Mouse (Mus musculus) midbrain, embryonic 15.5 days (tissue): Measurements from ENCODE around the gene Bex2. TPM values are rescaled to one million over a fixed set of nuclear protein-coding genes. Genes with fewer than 3 reads are reported as not detected.
"Not testable (repeated sequence)": the region's sequence is repeated elsewhere in the genome, so short reads cannot be mapped to it uniquely, and the experiment has no call there.

Experiments used
- ATAC-seq: fragments of 200-750 bp; cut with Nextera tagmentation; replicated peaks from 2 replicates; pipeline ENCODE4 v1.8.0; 2017; ENCODE audit warnings: moderate TSS enrichment
- H3K27ac ChIP-seq: fragments of 300-500 bp; sonication (generic); 2 replicates; pipeline ENCODE4 v1.5.1; 2015; ENCODE audit warnings: mild to moderate bottlenecking, inconsistent platforms
- H3K27me3 ChIP-seq: fragments of 300-500 bp; sonication (generic); replicated peaks from 2 replicates; pipeline ENCODE4 v1.6.1; 2015; ENCODE audit warnings: inconsistent platforms
- H3K36me3 ChIP-seq: fragments of 300-500 bp; sonication (generic); replicated peaks from 2 replicates; pipeline ENCODE4 v1.6.1; 2015; ENCODE audit warnings: inconsistent platforms
- H3K4me1 ChIP-seq: fragments of 300-500 bp; sonication (generic); 2 replicates; pipeline ENCODE4 v1.6.1; 2015; ENCODE audit warnings: inconsistent platforms
- H3K4me2 ChIP-seq: fragments of 300-500 bp; sonication (generic); 2 replicates; pipeline ENCODE4 v1.6.1; 2015; ENCODE audit warnings: inconsistent platforms, mild to moderate bottlenecking, moderate library complexity
- H3K4me3 ChIP-seq: fragments of 300-500 bp; sonication (generic); 2 replicates; pipeline ENCODE4 v1.5.1; 2015; ENCODE audit warnings: mild to moderate bottlenecking, inconsistent platforms
- H3K9ac ChIP-seq: fragments of 300-500 bp; sonication (generic); 2 replicates; pipeline ENCODE4 v1.6.1; 2015; ENCODE audit warnings: mild to moderate bottlenecking, inconsistent platforms
- H3K9me3 ChIP-seq: fragments of 300-500 bp; sonication (generic); 2 replicates; pipeline ENCODE4 v1.6.1; 2016; ENCODE audit warnings: inconsistent platforms
- WGBS: fragments of 180-500 bp; shearing (Covaris S2); methylation state at CpG from one replicate; pipeline ENCODE4 v1.1.7; 2015; ENCODE audit warnings: mixed read lengths; 5-methylcytosine and 5-hydroxymethylcytosine counted together
- polyA plus RNA-seq: library from polyadenylated mRNA; unstranded; fragments of >200 nt; fragmentation: Nextera tagmentation; extraction: Ambion mirVana; gene quantifications from 2 replicates; pipeline ENCODE4 v1.2.1, GENCODE M21; 2015

The Bex2 gene
- polyA plus RNA-seq, 1 experiment from 2014 or later: 787 TPM

DNA sequence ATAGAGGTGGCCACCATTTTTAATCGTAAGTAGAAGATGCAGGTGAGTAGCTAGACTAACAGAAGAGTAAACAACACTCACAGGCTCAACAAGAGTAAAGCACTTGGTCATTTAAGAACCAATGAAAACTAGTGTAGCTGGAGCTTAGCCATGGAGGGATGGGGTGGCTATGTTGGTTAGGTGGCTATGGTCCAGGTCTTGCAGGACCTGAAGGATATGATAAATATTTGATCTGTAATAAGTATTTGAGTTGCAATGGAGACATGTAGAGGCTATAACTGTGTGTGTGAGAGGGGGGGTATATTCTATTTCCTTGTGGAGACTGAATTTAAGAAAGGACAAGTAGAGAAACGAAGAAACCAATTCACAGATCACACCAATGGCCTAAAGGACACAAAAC lies 16.8 kb downstream of the Bex2 start:
- WGBS: 77% methylated on average over 2 of the region's 2 CpGs
- no peaks in the 10 kb centered on the region for H3K4me1 ChIP-seq
- H3K4me2 ChIP-seq: no peak overlapping the region
- H3K9me3 ChIP-seq: no peaks in the 10 kb centered on the region
- no peaks in the 10 kb centered on the region; the same call in 1 of the 2 replicates for H3K27me3 ChIP-seq
- H3K9ac ChIP-seq: no peak overlapping the region
- no peak overlapping the region for H3K4me3 ChIP-seq
- H3K27ac ChIP-seq: no peak overlapping the region
- H3K36me3 ChIP-seq: no peaks in the 10 kb centered on the region
- ATAC-seq: no peak

DNA sequence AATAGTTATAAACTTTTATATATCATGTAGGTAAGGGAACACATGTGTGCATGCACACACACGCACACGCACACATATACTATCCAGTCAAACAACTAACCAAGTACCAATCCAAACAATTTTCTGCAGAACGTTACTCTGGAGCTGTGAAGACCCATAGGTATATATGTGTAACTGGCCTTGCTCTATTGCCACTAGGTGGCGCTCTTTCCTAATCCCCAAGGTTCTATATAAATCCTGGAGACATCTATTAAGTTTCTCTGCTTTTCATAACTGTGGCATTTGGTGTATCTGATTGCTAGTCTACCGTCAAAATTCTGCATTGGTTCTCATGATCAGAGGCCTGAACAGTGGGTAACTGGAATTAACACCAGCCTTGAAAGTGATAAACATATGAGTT lies 20.5 kb downstream of the Bex2 start:
- no peak overlapping the region for H3K9ac ChIP-seq
- ATAC-seq: peak; percentile 81
- WGBS: 12% methylated on average over 5 of the region's 5 CpGs
- H3K4me1 ChIP-seq: no peaks in the 10 kb centered on the region
- H3K4me2 ChIP-seq: no peak overlapping the region
- H3K9me3 ChIP-seq: no peaks in the 10 kb centered on the region
- no peaks in the 10 kb centered on the region; the same call in 1 of the 2 replicates for H3K27me3 ChIP-seq
- H3K36me3 ChIP-seq: no peaks in the 10 kb centered on the region
- H3K4me3 ChIP-seq: no peak overlapping the region
- no peak overlapping the region for H3K27ac ChIP-seq

DNA sequence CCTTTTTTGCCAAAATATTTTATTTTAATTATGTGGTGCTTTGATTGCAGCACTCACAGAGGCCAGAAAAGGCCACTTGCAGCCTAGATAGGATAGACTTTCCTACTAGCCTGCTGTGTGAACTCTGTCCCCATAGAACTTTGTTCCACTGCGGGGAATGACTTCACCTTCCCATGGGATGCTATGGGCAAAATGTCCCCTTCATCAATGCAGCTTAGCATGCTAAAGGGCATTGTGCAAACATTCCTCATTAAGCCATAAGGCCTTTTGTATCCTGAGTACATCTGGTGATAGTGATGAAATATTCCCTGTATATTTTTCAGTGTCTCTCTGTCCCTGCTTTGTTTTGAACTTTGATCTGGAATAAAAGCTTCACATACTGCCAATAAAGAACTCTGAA lies 24.3 kb downstream of the Bex2 start:
- Histone ChIP-seq H3K27me3 (no peaks in the 10 kb centered on the region), H3K27ac (no peak overlapping the region), H3K9me3 (no peaks in the 10 kb centered on the region), H3K4me2 (no peak overlapping the region), H3K4me1 (no peaks in the 10 kb centered on the region), H3K36me3 (no peaks in the 10 kb centered on the region), H3K9ac (no peak overlapping the region), H3K4me3 (no peak overlapping the region)
- 88% methylated on average over 1 of the region's 1 CpGs for WGBS
- no peak for ATAC-seq

DNA sequence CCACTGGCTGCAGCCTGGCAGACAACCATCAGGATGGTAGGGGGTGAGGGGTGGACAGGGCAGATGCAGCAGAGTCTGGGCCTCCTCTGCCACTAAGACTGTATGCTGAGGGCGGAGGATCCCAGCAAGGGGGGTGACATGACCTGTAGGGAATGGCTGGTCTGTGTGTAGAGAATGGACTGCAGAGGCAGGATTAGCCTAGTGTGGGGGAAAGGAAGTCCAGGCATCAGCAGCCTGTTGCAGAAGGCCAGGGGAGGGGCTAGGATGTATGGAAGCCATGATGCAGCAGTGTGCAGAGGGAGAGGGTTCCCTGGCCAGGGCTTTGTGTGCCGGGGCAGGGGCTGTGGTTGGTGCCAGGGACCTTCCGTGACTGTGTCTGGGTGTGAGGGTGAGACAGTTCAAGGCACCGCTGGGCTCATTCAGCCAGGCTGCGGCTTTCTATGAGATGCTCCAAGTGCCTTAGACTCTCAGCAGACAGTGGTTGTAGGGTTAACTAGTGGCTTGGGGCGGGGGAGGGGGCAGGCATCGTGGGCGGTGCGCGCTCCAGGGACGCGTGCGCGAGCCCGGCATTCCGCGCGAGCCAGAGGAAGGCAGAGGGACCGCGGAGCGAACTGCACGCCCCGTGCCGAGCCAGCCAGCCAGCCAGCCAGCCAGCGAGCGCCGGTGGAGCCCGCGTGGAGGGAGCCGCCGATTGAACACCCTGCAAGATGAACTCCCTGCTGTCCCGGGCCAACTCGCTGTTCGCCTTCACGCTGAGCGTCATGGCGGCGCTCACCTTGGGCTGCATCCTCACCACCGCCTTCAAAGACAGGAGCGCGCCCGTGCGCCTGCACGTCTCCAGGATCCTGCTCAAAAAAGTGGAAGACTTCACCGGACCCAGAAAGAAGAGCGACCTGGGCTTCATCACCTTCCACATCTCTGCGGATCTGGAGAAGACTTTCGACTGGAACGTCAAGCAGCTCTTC lies 35.0 kb downstream of the Bex2 start, which contains the start of gene Arxes1:
Gene Arxes1 (plus strand): TSS at position 569 of the 965 bp plus-strand sequence.
- not testable (repeated sequence) for H3K9me3 ChIP-seq, H3K9ac ChIP-seq, H3K4me1 ChIP-seq, H3K27me3 ChIP-seq, H3K36me3 ChIP-seq
- Histone ChIP-seq H3K4me2 (peak within 1 kb of the TSS; percentile 42), H3K27ac (peak within 1 kb of the TSS; percentile 53; the same call in 1 of the 2 replicates), H3K4me3 (peak within 1 kb of the TSS; percentile 32)
- WGBS: 31% methylated on average over 14 of the region's 49 CpGs
- ATAC-seq: peak; percentile 95

DNA sequence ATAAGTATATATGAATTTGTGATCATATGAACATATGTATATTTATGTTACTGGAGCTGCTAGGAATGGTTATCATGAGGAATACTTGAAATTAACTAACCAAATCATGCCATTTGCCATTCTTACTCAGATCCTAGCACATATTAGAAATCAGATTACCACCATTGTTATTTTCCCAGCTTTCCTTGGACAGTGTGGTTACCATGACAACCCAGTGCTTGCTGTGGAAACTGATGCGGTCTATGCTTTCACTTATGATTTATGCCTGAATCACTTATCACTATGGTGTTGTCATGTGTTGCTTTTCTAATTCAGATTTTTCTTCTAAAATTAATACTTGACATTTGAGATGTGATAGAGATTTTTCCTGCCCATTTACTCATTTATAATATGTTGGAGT lies 37.7 kb downstream of the Bex2 start:
- no peak overlapping the region for H3K27ac ChIP-seq
- no peak for ATAC-seq
- H3K9ac ChIP-seq: no peak overlapping the region
- no peaks in the 10 kb centered on the region; the same call in none of the 2 replicates for H3K4me1 ChIP-seq
- no peaks in the 10 kb centered on the region for H3K27me3 ChIP-seq
- no peaks in the 10 kb centered on the region for H3K9me3 ChIP-seq
- H3K36me3 ChIP-seq: no peaks in the 10 kb centered on the region
- WGBS: 36% methylated on average over 1 of the region's 1 CpGs
- H3K4me3 ChIP-seq: no peak overlapping the region
- H3K4me2 ChIP-seq: no peak overlapping the region

Other genes with a start within 250 kb of the Bex2 start
- 237 and 254 TPM in 2 replicates for gene Gprasp2, start 229.2 kb downstream of the Bex2 start, polyA plus RNA-seq
- 299 and 305 TPM in 2 replicates for gene Arxes2, start 74.4 kb downstream of the Bex2 start, polyA plus RNA-seq
- 153 and 164 TPM in 2 replicates for gene Arxes1, start 34.9 kb downstream of the Bex2 start, polyA plus RNA-seq
- gene Nxf3, start 17.0 kb upstream of the Bex2 start, polyA plus RNA-seq: not detected in 2 replicates
- 136 and 147 TPM in 2 replicates for gene Bex4, start 70.8 kb upstream of the Bex2 start, polyA plus RNA-seq
- 112 and 114 TPM in 2 replicates for gene Tceal8, start 104.1 kb upstream of the Bex2 start, polyA plus RNA-seq
- 33.3 TPM in 2 replicates for gene Tceal5, start 135.6 kb upstream of the Bex2 start, polyA plus RNA-seq
- gene Tceal7, start 146.5 kb upstream of the Bex2 start, polyA plus RNA-seq: 2.7 and 3.2 TPM in 2 replicates
- 272 and 277 TPM in 2 replicates for gene Bex1, start 147.3 kb upstream of the Bex2 start, polyA plus RNA-seq
- 248 and 258 TPM in 2 replicates for gene Tceal9, start 176.8 kb upstream of the Bex2 start, polyA plus RNA-seq
- 659 and 684 TPM in 2 replicates for gene Bex3, start 202.0 kb upstream of the Bex2 start, polyA plus RNA-seq